Mouse (Mus musculus) cerebellum, postnatal 14 days (tissue): ENCODE results near the gene Slc11a2.

Experiments
- DNase-seq, 2 experiments: peaks; one replicate each; pipeline ENCODE4 v3.0.0; 2021; ENCODE audit warnings: mixed read lengths in 2 of 2

The Slc11a2 gene

DNA sequence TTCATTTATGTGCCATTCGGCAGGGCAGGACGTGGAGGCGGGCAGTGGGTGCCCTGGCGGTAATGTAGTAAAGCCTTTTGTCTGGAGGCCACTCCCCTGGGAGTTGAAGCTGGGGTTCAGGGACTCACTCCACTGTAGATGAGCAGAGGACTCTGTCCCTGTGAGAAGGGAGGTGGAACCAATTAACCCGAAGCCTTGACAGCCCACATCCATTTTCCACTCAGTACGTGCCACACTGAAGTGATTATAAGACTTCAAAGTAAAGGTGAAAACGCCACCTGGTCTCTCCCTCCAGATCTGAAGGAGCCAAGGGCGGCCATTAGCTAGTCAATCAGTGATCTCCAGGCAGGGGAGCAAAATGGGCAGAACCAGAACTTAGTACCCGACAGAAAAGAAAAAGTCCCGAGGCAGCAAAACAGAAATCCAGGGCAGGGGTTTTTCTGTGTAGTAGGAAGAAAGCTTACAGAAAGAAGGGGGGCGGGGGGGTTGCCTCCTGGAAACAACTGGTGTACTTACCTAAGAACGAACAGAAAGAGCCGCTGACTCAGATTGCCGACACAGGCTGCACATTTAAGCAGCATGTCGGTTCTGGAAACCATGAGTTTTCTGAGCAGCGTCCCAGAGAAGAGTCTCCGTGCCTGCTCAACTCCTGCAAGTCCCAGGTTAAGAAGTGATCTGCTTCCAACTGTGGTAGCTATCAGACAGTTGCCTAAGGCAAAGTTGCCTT, at the start of gene Slc11a2:
TSS of gene Slc11a2 (minus strand) at position 677 of the 727 bp plus-strand sequence.
- no peak for DNase-seq

GRCm38 (mm10) chr15:100473926-100474503, 49.1 kb upstream of the Slc11a2 start:
- DNase-seq, result no peak

DNA sequence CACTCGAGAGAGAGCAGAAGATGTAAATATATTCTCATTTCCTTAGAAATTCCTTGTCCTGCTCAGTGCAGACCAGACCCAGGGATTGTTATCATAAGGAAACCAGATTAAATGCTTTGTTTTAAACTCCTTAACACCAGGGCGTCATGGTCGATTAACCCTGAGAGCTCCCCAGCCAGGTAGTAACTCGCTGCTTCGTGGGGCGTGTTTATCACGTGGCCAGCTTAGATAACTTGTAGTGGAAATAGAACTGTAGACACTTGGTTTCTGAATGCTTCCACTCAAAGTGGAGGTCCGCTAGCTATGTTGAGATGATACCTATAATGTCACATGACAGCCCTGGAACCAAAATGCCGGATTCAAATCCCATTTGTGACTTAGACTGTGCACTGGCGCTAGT, 45.2 kb upstream of the Slc11a2 start:
- no peak for DNase-seq

DNA sequence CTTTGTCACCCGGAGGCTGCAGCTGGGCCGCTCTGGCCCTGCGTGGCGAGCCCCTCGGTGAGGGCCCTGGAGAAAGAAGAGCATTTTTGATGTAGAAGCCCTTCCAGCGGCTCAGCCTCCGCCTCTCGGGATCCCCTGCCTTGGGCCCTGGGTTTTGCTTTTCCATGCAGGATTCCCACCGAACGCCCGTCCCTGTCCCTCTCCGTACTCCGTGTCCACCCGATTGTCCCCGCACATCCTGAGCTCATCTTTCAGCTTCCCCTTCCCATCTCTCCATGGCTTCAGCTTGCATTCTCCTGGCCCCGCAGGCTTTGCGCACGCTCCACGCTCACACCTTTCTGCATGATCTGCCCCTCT, 44.3 kb upstream of the Slc11a2 start:
- DNase-seq, result no peak

- DNase-seq, result peak; percentile 94 to 95
These were observed 43.7 kb upstream of the Slc11a2 start, which contains the start of gene Letmd1 for GRCm38 (mm10) chr15:100468295-100469188. Gene Letmd1 (plus strand): TSS chr15:100469023.

DNA sequence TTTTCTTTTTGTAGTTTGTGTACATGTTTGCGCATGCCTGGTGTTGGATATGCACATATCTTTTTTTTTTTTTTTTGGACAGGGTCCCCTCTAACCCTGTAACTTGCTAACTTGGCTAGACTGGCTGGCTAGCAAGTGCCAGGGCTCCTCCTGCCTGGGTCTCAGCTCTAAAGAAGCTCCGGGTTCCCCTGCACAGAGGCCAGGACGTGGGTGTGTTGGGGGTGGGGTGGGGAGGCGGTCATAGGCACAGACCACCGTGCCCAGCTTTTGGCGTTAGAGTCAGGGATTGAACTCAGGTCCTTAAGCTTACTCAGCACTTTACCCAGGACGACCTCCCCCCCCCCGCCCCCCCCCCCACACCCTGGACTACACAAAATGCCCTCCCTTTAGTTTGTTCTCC, 42.9 kb upstream of the Slc11a2 start:
- DNase-seq, result no peak

- DNase-seq, result no peak
These were observed 40.6 kb upstream of the Slc11a2 start for GRCm38 (mm10) chr15:100465432-100465831.

- peak; percentile 82 to 88 for DNase-seq
These were observed 38.8 kb upstream of the Slc11a2 start for GRCm38 (mm10) chr15:100463712-100464111.

DNA sequence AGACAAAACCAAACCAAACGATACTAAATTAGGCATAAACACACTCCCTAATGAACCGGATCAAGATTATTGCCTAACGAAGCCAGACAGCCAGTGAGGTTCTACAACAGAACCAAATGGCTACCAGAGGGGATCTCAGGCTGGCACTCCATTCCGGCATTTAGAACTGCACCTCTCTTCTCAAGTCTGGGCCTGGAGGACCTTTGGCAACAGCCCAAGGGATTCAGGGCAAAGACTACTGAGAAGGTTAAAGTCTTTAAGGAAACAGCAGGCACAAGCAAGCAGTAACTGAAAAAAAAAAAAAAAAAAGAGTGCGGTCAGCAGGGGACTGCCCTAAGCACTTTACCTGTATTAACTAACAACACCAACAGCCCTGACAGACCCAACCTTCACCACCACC, 37.2 kb upstream of the Slc11a2 start:
- no peak for DNase-seq

- DNase-seq, result no peak
These were observed 36.8 kb upstream of the Slc11a2 start for GRCm38 (mm10) chr15:100461646-100462045.

- no peak for DNase-seq
These were observed 36.1 kb upstream of the Slc11a2 start for GRCm38 (mm10) chr15:100460942-100461341.

- DNase-seq, result peak; percentile 78 to 88
These were observed 33.2 kb upstream of the Slc11a2 start for GRCm38 (mm10) chr15:100458055-100458454.

GRCm38 (mm10) chr15:100457340-100457739, 32.5 kb upstream of the Slc11a2 start:
- peak; percentile 85 to 91 for DNase-seq

DNA sequence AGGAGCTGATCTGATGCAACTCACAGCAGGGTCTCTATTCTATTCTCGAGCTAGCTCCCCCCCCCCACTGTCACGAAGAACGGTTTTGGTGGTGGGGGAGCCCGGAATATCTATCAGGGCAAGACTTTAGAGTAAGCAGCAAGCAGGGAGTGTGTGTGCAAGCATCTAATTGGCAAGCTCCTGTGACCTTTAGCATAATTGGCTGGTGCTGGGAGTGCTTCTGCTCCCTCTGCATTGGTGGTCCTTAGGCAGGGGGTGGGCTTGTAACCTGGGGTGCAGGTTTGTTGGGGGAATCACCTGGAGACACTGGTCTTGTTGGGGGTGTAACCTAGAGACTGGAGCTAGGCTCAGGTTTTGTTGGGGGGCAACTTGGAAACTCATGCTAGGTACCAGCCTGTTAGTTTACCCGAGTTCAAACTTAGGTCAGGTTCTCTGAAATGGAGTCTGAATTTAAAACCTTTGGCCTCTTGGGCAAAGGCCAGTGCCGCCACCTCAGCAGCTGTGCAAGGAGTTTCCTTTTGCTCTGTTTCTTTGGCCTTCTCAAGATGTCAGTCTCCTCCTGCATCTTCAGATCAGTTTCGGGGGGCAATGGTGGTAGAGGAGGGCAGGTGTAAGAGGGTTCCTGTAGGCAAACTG, 31.6 kb upstream of the Slc11a2 start:
- DNase-seq, result no peak

- no peak for DNase-seq
These were observed 27.6 kb upstream of the Slc11a2 start for GRCm38 (mm10) chr15:100452486-100452885.

DNA sequence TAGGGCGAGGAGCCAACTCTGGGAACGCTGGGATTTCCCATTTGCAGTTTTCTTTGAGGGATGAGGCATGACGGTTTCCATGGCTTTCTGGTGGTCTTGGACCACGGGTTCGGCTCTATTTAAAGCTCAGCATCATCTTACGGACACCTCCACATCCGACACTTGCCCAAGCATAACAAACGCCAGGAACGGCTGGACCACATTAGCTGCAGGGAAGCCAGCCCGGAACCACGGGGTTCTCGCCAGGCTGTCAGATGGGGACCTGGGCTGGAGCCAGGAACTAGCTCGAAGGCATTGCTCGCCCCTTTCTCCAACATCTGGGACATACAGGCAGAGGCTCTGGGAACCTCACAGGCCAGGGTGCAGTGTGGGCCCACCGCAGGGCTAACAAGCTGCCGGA, 26.4 kb upstream of the Slc11a2 start:
- DNase-seq, result peak; percentile 73 to 75

DNA sequence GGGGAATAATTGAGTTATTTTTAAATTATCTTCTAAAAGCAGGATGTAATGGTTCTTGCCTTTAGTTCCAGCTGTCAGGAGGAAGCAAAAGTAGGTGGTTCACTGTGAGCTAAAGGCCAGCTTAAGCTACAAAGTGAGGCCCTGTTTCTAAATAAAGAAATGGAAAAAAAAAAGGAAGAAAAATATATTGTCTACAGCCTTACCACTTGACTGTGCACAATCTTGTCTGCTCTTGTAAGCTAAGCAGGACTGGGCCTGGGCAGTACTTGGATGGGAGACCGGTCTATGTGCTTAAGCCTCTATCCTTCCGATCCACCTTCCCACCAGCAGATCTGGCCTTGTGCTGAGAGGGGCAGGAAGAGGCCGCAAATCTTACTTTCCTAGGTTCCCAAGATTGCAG, 24.6 kb upstream of the Slc11a2 start:
- DNase-seq, result no peak

DNA sequence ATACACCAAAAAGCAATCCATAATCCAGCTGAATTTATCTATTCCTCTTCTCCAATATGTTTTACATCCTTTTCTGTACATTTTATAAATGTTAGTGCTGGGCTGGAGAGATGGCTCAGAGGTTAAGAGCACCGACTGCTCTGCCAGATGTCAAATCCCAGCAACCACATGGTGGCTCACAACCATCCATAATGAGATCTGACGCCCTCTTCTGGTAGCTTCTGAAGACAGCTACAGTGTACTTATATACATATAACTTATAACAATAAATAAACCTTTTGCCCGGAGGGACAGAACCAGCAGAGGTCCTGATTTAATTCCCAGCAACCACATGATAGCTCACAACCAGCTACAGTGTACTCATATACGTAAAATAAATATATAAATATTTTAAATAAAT, 23.7 kb upstream of the Slc11a2 start:
- no peak for DNase-seq

- no peak for DNase-seq
These were observed 22.0 kb upstream of the Slc11a2 start for GRCm38 (mm10) chr15:100446887-100447286.

DNA sequence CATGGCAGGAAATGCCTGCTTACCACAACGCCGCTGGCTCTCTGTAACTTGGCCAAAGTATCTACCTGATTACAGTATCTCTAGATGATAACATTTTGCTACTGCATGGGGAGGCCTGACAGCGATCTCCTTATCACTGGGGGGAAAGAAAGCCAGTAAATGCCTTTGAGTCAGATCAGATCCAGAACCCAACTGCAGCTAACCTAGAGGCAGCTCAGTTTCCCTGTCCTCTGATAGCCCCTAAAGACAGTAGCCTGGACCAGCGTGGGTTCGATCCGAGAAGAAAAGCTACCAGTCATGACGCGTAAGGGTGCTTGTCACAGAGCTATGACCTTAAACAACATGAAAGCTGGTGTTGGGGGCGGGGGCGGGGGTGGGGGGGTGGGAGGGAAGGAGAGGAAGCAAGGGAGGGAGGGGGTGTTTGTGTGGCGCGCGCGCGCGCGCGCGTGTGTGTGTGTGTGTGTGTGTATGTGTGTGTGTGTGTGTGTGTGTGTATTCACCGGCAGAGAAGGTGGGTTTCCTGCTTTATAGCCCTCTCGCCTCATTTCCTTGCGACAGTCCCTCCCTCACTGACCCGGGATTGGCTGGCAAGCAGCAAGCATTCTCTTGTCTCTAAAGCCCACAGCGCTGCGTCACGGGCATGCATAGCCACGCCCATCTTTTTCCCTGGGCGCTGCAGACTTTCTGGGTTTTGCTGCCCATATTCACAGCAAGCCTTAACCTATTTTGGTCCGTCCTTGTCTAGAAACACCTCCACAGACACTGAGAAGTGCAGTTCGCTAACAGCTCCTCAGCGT, 18.5 kb upstream of the Slc11a2 start:
- peak; percentile 88 to 89 for DNase-seq

DNA sequence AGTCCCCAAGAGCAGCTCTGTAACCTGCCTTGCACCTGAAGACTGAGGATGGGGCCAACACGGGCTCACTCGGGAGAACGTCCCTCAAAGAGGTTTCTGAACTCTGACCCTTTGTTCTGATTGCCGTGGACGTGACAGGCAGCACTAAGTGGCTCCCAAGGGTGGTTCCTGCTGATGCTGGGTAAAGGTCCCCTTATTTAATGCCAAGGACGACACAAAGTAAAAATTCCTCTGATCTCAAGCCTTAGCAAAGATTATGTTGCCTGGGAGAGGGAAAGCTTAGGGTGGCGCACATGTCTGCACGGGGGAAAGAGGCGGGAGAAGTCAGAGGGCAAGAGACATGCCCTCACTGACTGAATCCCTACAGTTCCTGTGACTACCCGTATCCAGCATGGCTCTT, 11.6 kb upstream of the Slc11a2 start:
- no peak for DNase-seq

- DNase-seq, result no peak
These were observed 11.2 kb upstream of the Slc11a2 start for GRCm38 (mm10) chr15:100436112-100436511.
